Comparison of ENCODE assay signal across 7 mouse cellular contexts in the genomic region with DNA sequence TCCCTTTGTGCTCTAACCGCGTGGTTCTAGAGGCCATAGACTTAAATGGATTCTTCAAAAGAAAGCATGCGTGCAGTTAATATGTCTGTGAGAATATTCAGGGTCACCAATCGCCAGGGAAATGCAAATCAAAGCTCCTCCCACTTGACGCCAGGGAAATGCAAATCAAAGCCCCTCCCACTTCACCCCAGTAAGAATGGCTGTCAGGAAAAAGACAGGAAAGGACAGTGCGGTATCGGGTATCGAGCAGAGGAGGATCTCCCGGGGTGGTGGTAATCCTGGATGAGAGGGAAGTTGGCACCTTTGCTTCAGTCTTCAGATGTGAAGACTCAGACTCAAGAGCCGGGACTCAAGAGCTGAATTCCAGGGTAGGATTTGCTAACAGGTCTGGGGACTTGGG. TPM values are rescaled to one million over a fixed set of nuclear protein-coding genes. Genes with fewer than 3 reads are reported as not detected.
DNase-seq lines count a peak whose midpoint lies in the region; ATAC-seq and TF ChIP-seq lines count a peak whose summit lies in the region.

No protein-coding gene starts in this region.

- H3K4me3 ChIP-seq in ES-Bruce4 (ENCODE audit: low read depth, low read length) = peak overlapping the region; percentile 52
- no peak overlapping the region for H3K4me3 ChIP-seq in hindbrain, embryonic 14.5 days (replicated peaks; ENCODE audit: low read length)
- H3K4me3 ChIP-seq in lung, postnatal 0 days (ENCODE audit: low read depth, low read length) = peak overlapping the region; percentile 17

- no peaks in the 10 kb centered on the region for H3K36me3 ChIP-seq in ES-Bruce4 (ENCODE audit: control insufficient read depth, insufficient read depth, low read length, poor library complexity, severe bottlenecking)
- H3K36me3 ChIP-seq in hindbrain, embryonic 14.5 days (replicated peaks; ENCODE audit: control insufficient read depth, insufficient read depth) = no peaks in the 10 kb centered on the region
- H3K36me3 ChIP-seq in lung, postnatal 0 days (ENCODE audit: insufficient read depth, low read length) = no peaks in the 10 kb centered on the region

- H3K27me3 ChIP-seq in ES-Bruce4 (ENCODE audit: control insufficient read depth, insufficient read depth, low read length, poor library complexity, severe bottlenecking) = no peaks in the 10 kb centered on the region
- H3K27me3 ChIP-seq in hindbrain, embryonic 14.5 days (ENCODE audit: control insufficient read depth, insufficient read depth, low read length) = no peaks in the 10 kb centered on the region
- no peaks in the 10 kb centered on the region for H3K27me3 ChIP-seq in lung, postnatal 0 days (replicated peaks; ENCODE audit: insufficient read depth, low read length)

- no peak for TF ChIP-seq EP300 in ES-Bruce4 (IDR thresholded peaks at IDR 0.05; ENCODE audit: insufficient read depth, low read depth, low read length)
- no peak for TF ChIP-seq EP300 in lung, postnatal 0 days (IDR thresholded peaks at IDR 0.05)

- no peaks in the 10 kb centered on the region for H3K9me3 ChIP-seq in ES-Bruce4 (replicated peaks; ENCODE audit: control insufficient read depth, insufficient read depth, low read length, poor library complexity, severe bottlenecking)
- H3K9me3 ChIP-seq in hindbrain, embryonic 14.5 days (ENCODE audit: control insufficient read depth, low read length) = 0 out of 2 replicates have a peak, but pooled peaks cover 9% of the 10 kb centered on the region
- H3K9me3 ChIP-seq in lung, postnatal 0 days (ENCODE audit: low read length) = no peaks in the 10 kb centered on the region

- no peak for ATAC-seq in hindbrain, embryonic 14.5 days (ENCODE audit: low FRiP score)
- no peak for ATAC-seq in lung, postnatal 0 days

- H3K4me1 ChIP-seq in ES-Bruce4 (ENCODE audit: control insufficient read depth, insufficient read depth, low read length) = no peaks in the 10 kb centered on the region
- peaks cover 6% of the 10 kb centered on the region for H3K4me1 ChIP-seq in hindbrain, embryonic 14.5 days (replicated peaks; ENCODE audit: control insufficient read depth, insufficient read depth, low read length)
- H3K4me1 ChIP-seq in lung, postnatal 0 days (ENCODE audit: insufficient read depth, low read depth, low read length) = no peaks in the 10 kb centered on the region

- no peak for TF ChIP-seq POLR2A in ES-Bruce4 (IDR thresholded peaks at IDR 0.05; ENCODE audit: insufficient read depth, low read length)

- no peak overlapping the region for H3K27ac ChIP-seq in ES-Bruce4 (ENCODE audit: insufficient read depth, low read length)
- H3K27ac ChIP-seq in hindbrain, embryonic 14.5 days = no peak overlapping the region
- no peak overlapping the region for H3K27ac ChIP-seq in lung, postnatal 0 days (ENCODE audit: low read length)

- DNase-seq in embryo, embryonic 10 days (ENCODE audit: low spot score) = peak; percentile 82
- no peak for DNase-seq in hindbrain, embryonic 14.5 days (ENCODE audit: low spot score)
- peak; percentile 84 for DNase-seq in lung, postnatal 0 days (ENCODE audit: low spot score)
- DNase-seq in right cerebral cortex, postnatal 10 days (ENCODE audit: low spot score in 2 of 2) = no peak
- DNase-seq in natural killer cell, adult 2 months (ENCODE audit: low spot score in 2 of 2) = no peak
- DNase-seq in layer of hippocampus, postnatal 25 days (ENCODE audit: extremely low spot score in 1 of 2, low spot score in 1 of 2) = no peak

- TF ChIP-seq CTCF in ES-Bruce4 (IDR thresholded peaks at IDR 0.05; ENCODE audit: low read depth, low read length) = no peak
- TF ChIP-seq CTCF in lung, postnatal 0 days (IDR thresholded peaks at IDR 0.05) = no peak

- H3K9ac ChIP-seq in ES-Bruce4 (ENCODE audit: low read depth, poor library complexity, severe bottlenecking) = 0 out of 2 replicates have a peak overlapping the region, but pooled peaks have one; percentile 11
- no peak overlapping the region for H3K9ac ChIP-seq in hindbrain, embryonic 14.5 days
- H3K9ac ChIP-seq in lung, postnatal 0 days (replicated peaks; ENCODE audit: low read depth) = no peak overlapping the region

- H3K4me2 ChIP-seq in hindbrain, embryonic 14.5 days (replicated peaks) = peak overlapping the region; percentile 6
- H3K4me2 ChIP-seq in lung, postnatal 0 days (replicated peaks; ENCODE audit: low read depth, low read length) = peak overlapping the region; percentile 33

- 9% methylated on average over 10 of the region's 10 CpGs for WGBS in hindbrain, embryonic 14.5 days
- WGBS in lung, postnatal 0 days = 10% methylated on average over 10 of the region's 10 CpGs

RNA-seq across cellular contexts. Expression of gene Stt3b, which starts 4.3 kb away (rescaled TPM):
- polyA plus RNA-seq in ES-Bruce4 (2011; ENCODE audit: insufficient read depth, insufficient read length, low read depth, missing spikeins) = 118 and 120 TPM in 2 replicates
- 116 and 135 TPM in 2 replicates for polyA plus RNA-seq in hindbrain, embryonic 14.5 days (2014; fragmentation: Nextera tagmentation; extraction: Ambion mirVana)
- 56.6 and 62.3 TPM in 2 replicates for polyA plus RNA-seq in lung, postnatal 0 days (2015; fragmentation: Nextera tagmentation; extraction: Ambion mirVana)
- total RNA-seq in layer of hippocampus, postnatal 25 days (2021) = 10 to 100 TPM; 81.8 to 83.6 TPM

Comparison
In these comparisons a context has a peak if more than half of its experiments do, and no peak if none do; other contexts are left out.
1. DNase-seq: peak in embryo, embryonic 10 days (single experiment) and lung, postnatal 0 days (single experiment); none in hindbrain, embryonic 14.5 days (single experiment), right cerebral cortex, postnatal 10 days (0 of 2), natural killer cell, adult 2 months (0 of 2) and layer of hippocampus, postnatal 25 days (0 of 2).